Mouse (Mus musculus) urinary bladder, adult 2 months (tissue): ENCODE results near the gene Abcb10. TPM values are rescaled to one million over a fixed set of nuclear protein-coding genes. Genes with fewer than 3 reads are reported as not detected.
"Not testable (repeated sequence)": the region's sequence is repeated elsewhere in the genome, so short reads cannot be mapped to it uniquely, and the experiment has no call there.

ENCODE experiments used
- DNase-seq: peaks from one replicate; pipeline ENCODE4 v3.0.0; 2022; ENCODE audit warnings: low spot score
- polyA plus RNA-seq: library from polyadenylated mRNA; depleted of rRNA; stranded (reverse); fragments of >200 nt; gene quantifications from 2 replicates; pipeline ENCODE4 v1.2.3, GENCODE M21; 2012; rRNA removed

Abcb10 gene
- 13.7 and 13.9 TPM in 2 replicates for polyA plus RNA-seq

DNA sequence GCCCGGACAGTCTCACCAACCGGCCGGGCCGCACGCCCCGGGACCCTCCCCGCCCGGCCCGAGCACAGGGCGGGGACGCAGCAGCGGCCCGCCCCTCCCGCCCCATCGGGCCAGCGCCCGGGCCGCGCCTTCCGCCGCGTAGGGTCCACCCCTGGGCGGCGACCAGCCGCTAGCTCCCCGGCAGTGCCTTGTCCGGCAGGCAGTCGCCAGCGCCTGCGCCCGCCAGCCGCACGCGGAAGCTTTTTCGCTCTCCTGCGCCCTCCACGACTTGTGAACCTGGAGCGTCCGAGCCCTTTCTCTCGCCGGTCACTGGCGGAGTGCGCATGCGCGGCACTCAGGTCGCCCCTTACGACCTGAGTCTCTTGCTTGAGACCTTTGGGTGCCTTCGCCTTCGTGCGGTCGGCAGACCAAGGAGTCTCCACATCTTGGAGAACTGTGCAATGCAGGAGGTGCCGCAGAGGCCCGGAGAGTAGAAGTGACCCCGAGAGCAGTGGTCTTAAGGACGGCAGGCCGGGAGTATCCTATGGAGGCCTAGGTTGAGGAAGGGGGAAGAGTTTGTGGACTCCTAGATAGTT, at the start of gene Abcb10:
Gene Abcb10, minus strand, starts transcription at position 297 of the 575 bp plus-strand sequence.
- peak; percentile 95 for DNase-seq

DNA sequence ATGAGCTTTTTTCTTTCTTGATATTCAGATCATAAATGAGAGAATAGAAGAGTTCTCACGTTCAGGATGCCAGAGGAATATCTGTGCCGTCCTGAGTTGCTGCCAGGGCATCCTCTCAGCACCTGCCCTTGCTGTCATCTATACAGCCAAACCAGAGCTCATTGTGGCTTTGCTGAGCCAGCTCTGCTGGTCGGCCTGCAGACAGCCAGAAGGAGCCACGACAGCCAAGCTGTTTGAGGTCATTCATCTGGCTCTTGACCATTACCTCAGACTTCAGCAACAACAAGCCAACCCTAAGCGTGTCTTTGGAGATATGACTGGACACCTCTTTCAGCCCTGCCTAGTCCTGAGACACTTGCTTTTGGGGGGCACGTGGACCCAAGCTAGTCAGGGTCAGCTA, 44.9 kb upstream of the Abcb10 start:
- no peak for DNase-seq

DNA sequence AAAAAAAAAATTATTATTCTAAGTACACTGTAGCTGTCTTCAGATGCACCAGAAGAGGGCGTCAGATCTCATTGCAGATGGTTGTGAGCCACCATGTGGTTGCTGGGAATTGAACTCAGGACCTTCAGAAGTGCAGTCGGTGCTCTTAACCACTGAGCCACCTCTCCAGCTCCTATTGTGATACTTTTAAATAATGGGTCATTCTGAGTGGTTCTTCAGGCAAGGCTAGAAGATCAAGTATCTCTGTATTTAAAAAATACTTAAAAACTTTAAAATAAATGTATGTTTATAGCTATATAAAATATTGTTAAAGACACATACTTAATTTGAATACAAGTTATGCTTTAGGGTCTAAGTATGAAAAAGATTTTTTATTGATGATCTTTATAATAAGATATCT, 43.3 kb upstream of the Abcb10 start:
- DNase-seq: not testable (repeated sequence)

DNA sequence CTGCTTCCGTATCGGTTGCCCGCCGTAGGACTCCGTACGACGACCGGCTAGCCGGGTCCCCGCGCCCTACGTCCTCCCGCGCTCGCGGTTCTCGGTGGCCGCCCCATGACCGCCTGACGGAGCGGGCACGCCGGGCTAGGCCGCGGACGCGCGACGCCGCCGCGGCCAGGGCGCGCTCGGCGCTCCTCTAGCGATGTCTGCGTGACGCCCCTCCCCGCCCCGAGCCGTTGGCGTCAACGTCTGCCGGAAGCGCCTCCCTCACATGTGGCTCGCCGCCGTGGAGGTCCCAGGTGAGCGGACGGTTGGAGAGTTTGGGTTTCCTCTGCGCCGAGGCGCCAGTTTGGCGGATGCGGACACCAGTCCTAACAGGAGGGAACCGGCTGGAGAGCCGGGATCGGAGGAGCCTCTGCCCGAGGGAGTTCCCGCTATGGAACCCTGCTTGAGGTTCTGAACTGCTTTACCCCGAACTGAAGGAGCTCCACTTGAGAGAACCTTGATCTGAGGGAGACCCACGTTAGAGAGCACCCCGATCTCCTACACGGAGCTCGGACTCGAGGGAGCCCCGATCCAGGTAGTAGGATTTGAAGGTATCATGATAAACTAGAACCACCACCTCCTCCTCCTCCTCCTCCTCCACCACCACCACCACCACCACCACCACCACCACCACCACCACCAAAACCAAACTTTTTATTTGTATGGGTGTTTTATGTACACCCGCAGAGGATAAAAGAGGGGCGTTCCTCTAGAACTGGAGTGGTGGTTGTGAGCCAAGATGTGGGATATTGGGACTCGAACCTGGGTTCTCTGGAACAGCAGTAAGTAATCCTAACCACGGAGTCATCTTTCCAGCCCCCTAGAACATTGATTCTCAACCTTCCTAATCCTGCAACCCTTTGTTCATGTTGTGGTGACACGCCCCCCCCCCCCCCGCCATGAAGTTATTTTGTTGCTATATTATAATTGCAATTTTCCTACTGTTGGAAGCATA, 38.6 kb upstream of the Abcb10 start, which contains the start of the genes Taf5l and Urb2:
Gene Taf5l, minus strand, starts transcription at position 161 of the 991 bp plus-strand sequence.
Gene Urb2, plus strand, starts transcription at position 272 of the 991 bp plus-strand sequence.
- peak; percentile 96 for DNase-seq

DNA sequence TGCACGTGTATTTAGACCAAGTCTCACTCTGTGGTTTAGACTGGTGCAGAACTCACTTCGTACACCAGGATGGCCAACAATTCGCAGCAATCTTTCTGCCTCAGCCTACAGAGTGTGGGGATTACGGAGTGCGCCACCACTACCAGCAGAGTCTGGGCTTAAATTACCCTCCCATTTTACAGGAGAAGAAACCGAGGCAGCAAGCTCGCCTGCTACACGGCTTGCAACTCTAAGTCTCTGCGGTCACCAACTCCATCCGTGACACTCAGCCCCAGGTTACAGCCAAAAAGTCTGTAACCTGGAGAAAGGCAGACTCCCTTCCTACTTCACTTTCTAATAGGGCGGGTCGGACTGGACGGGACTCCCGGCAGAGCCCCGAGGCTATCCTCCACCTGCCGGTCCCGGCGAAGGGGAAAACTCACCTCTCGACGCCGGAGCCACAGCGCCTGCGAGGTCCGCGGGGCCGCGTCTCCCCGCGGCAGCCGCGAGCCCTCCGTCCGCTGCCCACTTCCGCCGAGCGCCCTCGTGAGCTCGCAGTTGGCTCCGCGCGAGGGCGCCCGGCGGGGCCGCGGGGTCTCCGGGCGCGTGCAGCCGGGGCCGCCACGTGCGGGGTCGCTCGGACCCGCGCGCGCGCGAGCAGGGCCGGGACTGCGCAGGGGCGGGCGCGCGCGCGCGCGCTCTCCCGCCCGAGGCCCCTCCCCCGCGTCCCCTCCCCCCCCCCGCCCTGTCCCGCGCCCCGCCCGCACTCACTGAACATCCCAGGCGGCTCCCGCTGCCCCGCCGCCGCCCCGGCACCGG, 37.7 kb upstream of the Abcb10 start:
- DNase-seq: peak; percentile 58

DNA sequence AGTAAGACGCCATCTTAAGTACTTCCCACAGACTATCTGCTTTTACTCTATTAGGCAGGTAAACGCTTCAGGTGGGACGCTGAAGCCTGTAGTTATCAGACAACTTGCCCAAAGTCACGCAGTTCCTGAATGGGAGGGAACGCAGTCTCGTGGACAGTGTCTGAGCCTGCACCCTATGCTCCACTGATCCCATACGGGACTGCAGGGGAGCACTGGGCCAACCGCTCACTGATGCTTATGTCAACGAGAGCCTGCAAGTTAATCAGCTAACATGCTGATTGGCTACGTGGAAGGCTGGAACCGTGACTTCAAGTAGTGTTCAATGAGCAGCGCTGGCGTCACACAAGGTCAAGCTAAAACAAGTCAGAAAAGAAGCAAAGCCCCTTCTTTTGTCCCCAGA, 36.9 kb upstream of the Abcb10 start:
- no peak for DNase-seq

DNA sequence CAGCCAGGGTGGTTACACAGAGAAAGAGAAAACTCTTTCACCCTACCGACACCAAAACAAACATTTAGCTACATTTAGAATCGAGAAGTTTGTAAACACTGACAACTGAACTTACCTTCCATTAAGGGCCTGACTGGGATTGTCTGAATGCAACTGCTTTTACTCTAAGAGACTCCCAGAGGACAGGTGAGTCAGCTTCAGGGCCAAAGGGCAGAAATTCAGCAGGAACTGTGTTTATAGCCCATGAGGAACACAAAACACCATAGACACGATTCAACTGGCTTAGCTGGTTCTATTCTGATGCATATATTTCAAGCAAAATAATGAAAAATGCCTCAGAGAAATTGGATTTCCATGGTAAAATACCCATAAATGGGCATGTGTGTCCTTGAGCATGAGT, 31.8 kb upstream of the Abcb10 start:
- no peak for DNase-seq

DNA sequence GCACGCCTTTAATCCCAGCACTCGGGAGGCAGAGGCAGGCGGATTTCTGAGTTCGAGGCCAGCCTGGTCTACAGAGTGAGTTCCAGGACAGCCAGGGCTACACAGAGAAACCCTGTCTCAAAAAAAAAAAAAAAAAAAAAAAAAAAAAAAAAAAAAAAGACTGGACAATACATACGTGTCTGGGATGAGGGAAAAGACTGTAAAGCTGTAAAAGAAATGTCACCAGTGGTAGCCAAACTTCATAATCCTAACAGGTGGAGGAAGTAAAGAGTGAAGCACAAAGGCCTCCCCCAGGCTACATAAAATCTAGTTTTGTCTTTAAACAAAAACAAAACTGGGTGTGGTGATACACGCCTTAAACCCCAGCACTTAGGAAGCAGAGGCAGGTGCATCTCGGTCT, 31.4 kb upstream of the Abcb10 start:
- DNase-seq: not testable (repeated sequence)

DNA sequence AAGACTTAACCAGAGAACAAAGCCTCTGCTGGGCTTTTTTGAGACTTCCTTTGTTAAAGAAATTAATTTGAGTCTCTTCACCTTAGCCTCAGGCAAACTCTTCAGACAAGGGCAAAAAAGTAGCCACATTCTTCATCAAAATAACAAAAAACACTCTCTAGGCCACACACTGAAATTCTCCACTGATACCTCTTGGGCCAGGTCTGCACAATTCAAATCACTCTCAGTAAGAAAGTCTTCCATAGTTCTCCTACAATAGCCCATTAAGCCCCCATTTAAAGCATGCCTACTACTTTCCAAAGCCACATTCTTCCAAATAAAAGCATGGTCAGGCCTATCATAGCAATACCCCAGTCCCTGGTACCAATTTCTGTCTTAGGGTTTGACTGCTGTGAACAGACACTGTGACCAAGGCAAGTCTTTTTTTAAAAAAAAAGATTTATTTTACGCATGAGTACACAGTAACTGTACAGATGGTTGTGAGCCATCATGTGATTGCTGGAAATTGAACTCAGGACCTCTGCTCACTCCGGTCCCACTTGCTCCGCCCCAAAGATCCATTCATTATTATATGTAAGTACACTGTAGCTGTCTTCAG, 29.2 kb upstream of the Abcb10 start:
- no peak for DNase-seq

DNA sequence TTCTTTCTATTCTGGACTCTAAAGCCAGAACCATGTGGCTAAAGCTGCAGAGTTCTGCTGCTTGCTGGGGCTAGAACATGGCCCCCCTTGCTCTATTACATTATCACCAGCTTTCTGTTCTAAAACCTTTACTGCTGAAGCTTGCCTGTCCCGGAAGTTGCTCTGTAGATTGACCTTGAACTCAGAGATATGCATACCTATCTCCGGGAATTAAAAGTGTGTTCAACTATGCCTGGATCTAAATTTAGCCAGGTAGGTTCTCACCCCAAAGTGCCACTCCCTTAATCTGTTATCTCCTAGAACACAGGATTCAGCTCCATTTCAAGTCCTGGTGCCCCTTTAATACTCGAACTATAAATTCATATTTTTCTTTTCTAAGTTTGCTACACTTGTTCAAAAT, 28.7 kb upstream of the Abcb10 start:
- no peak for DNase-seq

DNA sequence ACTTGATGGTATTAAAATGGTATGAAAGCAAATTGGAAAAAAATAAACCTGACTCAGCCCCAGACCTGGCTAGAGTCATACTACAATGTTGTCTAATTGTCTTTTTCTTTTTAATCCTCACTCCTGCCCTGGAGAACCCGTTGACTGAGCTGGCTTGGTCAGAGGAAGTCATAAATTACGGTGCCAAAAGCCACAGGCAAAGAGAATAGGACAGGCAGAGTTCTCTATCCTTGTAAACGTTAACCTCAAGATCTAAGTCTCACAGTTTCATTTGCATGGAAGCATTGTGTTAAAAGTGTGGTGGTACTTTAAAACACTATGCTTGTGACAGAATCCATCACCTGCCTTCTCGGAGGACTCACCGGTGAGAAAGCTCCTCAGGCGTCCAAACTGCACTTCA, 24.9 kb upstream of the Abcb10 start:
- no peak for DNase-seq

DNA sequence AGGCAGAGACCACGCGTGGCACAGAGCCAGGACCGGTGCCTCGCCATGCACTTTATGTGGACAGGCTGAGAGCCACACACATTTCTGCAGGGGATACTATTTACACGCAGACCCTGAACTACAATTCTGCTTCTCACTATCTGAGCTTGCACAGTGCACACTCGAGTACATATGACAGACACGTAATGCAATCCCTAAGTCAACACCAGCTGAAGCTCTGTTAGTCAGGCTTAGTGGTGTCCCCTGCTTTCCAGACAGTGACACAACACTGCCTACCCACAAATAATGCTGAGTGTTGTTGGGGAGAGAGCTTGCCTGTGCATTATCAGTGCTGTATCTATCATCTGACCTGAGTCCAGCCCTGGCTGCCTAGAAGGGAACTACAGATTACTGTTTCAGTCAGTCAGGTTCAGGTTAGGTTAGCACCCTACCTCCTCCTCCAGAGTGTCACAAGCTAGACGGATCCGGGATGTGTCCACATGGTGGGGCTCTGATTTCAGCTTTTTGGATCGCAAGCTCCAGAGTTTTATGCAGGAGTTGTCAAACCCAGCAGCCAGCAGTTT, 19.7 kb upstream of the Abcb10 start:
- no peak for DNase-seq

DNA sequence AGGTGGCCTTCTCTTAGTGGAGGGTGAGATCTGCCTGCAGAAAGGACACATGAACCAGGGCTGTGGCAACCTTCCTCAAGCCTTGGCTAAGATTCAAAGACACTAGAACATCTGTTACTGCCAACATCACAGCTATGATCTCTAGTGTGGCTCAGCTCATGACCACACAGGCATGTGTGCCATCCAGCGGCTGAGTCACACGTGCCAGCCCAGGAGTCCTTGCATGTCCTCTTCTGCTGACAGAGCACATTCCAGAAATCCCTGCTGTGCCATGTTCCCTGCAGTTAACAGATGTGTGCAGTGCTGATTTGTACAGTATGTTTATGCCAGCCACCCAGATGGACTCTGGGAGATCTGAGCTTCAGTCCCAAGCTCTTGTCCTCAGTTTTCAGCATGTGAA, 16.6 kb upstream of the Abcb10 start:
- DNase-seq: no peak

DNA sequence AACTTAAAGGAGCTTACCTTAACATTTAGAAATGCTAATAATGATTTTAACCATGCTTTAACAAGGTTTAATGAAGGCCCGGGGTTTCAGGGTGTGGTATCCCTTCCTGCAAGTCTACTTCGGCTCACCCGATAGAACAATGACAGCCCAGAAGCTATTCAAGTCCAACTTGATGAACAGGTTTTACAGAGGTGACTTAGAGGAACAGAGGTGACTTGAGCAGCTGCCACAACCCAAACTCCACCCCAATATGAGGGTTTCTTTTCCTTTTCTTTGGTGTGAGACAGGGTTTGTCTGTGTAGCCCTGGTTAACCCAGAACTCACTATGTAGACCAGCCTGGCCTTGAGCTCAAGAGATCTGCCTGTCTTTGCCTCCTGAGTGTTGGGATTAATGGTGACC, 11.1 kb upstream of the Abcb10 start:
- DNase-seq: no peak

DNA sequence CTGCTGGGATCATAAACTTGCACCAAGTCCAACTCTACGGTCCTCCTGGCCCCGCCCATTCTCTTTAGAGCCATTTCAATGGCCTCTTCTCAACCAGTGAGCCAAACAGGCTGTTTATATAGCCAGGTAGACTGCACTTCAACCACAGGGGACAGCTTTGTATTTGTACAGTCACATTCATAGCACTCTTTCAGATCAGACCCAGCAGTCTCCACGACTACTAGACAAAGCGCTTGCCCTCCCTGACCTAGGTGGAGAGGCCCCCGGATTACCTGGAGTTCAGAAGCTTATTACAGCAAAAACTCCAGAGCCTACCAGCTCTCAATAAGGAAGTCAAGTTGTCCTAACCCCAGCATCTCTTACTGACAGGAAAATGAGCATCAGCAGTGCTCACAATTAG, 10.7 kb upstream of the Abcb10 start:
- DNase-seq: no peak

DNA sequence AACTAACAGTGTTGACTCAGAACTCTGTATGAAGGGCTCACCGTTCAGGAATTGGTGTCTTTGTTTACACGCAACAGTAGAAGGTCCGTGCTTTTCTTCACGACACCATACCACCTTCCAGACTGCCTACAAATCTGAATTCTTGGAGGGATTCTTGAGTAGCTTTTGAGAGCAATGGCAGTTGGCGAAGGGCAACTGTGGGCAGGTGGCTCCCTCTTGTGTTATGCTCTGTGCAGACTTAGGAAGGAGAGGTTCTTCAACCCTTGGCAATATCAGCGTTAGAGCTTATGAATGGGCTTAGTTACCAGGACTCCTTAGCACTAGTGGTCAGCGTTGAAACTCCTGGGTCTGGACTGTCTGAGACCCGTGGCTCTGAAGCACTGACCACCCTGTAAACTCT, 9.7 kb upstream of the Abcb10 start:
- no peak for DNase-seq

DNA sequence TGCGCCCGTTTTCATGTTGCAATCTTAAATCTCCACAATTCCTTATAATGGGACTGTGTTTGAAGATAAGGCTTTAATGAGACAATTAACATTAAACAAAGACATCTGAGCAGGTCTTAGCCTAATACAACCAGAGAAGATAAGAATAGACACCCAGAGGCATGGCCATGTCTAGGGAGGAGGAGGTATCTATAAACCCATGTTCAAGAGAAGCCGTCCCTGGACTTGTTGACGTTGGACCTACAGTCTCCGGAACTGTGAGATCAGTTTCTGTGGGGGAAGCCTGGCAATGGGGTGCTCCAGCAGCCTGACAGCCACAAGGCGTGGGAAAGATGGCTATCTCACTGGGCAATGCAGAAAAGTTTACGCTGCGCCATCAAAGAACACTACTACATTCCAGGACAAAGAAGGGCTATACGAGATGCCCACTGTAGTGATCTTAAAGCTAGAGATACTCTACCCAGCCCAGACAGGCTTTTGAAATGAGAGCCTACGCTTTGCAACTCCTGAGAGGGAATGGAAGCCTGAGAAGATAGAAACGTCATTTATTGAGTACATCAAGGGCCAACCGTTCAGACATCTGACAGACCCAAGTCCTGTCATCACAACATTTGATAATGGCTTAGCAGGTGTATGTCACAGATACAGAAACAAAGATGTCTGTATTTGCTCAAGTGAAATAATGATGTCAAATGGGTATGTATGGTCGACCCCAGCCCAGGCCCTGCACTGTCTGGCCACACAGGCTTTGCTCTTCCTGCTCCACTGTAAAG, 7.5 kb upstream of the Abcb10 start:
- DNase-seq: no peak

DNA sequence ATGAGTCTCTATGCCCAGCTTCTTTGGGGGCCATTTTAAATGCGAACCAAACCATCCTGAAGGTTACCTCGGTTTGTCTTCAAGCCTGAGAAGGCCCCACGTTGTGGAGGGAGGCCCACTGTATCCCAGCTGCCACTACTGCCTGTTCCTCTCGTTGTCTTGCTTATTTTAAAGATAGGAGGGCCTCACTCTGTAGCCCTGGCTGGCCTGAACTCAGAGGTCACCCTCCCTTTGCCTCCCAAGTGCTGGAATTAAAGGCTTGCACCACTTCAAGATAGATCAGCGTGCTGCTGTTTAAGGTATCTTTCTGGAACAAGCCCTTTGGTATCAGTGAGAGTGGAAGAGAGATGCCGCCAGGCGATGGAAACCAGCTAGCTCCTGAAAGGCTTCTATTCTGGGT, 6.2 kb upstream of the Abcb10 start:
- DNase-seq: no peak

DNA sequence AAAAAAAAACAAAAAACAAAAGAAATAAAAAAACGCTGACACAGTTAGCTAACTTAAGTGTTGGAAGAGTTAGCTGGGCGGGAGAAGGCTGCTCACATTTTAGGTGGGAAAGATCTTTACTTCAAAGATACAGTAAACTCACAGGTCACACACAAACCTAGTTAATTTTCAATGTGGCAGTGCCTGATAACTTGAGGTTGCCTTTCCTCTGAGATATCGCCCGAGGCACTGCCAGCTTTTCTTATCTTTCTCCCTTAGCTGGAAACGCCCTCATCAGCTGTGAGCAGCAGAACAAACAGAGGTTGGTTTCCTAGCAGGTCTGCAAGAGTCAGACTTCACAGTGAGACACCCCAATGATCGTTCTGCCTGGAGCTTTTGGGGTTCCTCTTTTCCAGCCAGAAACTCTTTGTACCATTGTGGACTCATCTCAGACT, 5.7 kb upstream of the Abcb10 start:
- no peak for DNase-seq

DNA sequence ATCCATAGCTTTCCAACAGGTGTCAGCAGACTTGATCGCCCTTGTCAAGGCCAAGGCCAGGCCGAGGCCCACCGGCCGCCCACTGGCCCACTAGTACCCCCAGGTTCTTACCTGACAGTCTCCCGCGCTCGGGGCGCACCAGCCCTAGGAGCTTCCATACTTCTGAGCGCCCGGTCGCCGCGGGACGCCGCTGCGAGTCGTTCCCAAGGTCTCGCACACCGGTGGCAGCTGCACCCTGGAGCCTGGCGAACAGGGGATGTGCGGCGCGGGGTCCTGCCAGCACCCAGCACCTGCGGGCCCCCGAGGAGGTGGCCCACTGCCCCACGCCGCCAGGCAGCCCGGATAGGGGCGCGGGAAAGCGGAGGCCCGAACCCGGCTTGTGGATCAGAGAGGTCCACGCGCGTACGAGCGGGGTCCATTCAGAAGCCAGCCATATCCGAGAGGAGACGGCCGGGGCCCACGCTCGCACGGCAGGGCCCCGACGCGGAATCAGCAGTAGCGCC, 580 bp downstream of the Abcb10 start:
- no peak for DNase-seq
